Mouse (Mus musculus) gastrocnemius, postnatal 14 days (tissue): ENCODE measurements around the gene Kcns3. TPM values are rescaled to one million over a fixed set of nuclear protein-coding genes. Genes with fewer than 3 reads are reported as not detected.
A peak's percentile ranks its signal among the peaks of the same experiment; 100 is the strongest.

Source experiments
- DNase-seq: peaks from one replicate; pipeline ENCODE4 v3.0.0; 2021; ENCODE audit warnings: mixed read lengths
- intact Hi-C: fragments of 180-260 bp; cut with DNase I; formaldehyde crosslinking; loops from one replicate; pipeline ENCODE4 v1.15.1; 2025; ENCODE audit warnings: low total_unique reads
- long read RNA-seq, 2 experiments: library from polyadenylated mRNA; stranded (forward); transcript quantifications; one replicate each; pipeline ENCODE4 v2.0.0; 2021
- total RNA-seq, 2 experiments: library from RNA; stranded (reverse); gene quantifications; 2 replicates each; pipeline ENCODE4 v1.2.3; 2021

Gene Kcns3
- total RNA-seq = 1 to 10 TPM in 1 of 2 experiments, under 1 TPM in 1; 0.82 to 1.0 TPM
- long read RNA-seq, experiment 1, partial matches to known transcripts = 0 of 3 reads
- long read RNA-seq, experiment 1, other reads (novel, unspliced or antisense) = 1 of 3 reads
- long read RNA-seq, experiment 2, partial matches to known transcripts = 0 of 4 reads
- long read RNA-seq, experiment 2, other reads (novel, unspliced or antisense) = 0 of 4 reads

DNA sequence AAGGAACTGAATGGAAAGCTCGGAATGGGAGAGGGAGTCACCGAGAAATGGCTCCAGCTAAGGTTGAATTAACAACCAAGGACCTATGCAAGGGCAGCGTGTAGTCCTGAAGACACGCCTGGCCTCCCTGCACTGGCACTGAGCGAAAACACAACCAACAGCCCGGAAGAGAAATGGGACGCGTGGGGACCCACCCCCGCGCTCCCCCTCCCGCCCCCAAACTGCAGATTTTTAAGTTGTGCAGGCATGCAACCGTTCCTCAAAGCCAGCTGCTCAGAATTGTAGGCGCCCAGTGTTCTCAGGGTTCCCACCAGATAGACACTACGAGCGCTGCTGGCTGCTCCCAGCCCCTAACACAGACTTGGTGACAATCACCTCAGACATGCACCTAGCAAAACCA lies at the start of gene Kcns3:
Gene Kcns3, minus strand, starts transcription at position 42 of the 400 bp plus-strand sequence.
- intact Hi-C loops = no loop called here

DNA sequence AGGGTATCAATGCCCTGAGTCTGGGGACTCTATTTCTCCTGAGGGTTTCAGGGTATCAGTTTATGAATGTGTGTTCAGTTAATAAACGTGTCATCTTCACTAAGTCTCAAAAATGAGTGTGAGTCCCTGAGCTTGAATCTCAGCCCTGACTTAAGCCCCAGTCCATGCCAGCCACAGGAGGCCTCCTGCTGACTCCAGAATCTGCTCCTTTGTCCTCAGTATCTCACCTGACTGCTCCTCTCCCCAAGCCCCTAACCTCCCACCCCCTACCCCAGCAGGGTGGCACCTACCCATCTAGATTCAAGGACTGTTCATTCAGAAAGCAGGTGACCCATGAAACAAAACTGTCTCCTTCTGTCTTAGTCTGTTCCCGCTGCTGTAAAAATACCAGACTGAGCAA lies 47.7 kb upstream of the Kcns3 start:
- intact Hi-C loops = loop anchor here (5.0 kb wide), 2 partner anchors 69 to 139 kb away; partner anchors contain the start of genes Gen1 and Smc6
- DNase-seq = no peak

More for the DNA sequence above, at the start of gene Kcns3:
- no peak for DNase-seq

- DNase-seq = no peak
- intact Hi-C loops = loop anchor here (5.0 kb wide), 2 partner anchors 69 to 139 kb away; partner anchors contain the start of genes Gen1 and Smc6
Observed at GRCm38 (mm10) chr12:11198026-11198425, 47.2 kb upstream of the Kcns3 start.

DNA sequence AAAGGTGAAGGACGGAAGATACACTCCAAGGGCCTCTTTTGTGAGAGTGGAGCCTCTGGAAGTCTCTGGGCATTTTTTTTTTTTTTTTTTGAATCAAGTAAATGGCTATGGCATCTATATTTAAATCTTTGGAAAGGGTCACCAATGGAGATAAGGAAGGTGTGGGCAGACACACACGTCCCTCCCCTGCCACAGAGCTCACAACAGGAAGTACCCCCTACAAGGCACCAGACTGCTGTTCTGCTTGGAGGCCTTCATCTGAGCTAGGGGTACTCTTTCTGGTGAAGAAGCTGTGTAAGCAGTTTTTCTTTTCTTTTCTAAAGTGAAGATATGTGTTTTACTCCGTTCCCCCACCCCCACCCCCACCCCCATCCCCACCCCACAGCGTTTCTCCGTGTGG lies 46.0 kb upstream of the Kcns3 start:
- intact Hi-C loops = loop anchor here (5.0 kb wide), 2 partner anchors 70 to 140 kb away; partner anchors contain the start of genes Gen1 and Smc6
- no peak for DNase-seq

DNA sequence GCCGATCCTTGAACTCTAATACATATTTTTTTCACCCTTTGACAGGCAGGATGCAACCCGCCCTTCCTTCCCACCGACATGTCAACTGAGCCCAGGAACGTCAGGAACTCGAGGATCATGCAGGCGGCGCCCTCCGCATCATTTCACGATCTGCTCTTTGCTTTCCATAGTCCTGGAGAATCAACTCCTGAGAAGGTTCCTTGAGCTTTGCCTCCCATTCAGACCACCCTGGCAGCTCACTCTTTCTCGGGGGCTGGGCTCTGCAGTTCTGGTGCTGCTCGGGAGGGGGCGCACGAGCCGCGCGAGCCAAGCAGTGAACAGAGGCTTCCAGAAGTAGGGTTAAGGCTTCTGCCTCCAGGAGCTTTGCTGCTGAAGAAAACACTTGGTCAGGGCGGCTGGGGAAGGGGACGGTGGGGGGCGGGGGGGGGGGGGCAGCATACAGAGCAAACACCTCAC lies 45.3 kb upstream of the Kcns3 start:
- peak; percentile 75 for DNase-seq
- intact Hi-C loops = loop anchor here (5.0 kb wide), 2 partner anchors 71 to 141 kb away; partner anchors contain the start of genes Gen1 and Smc6

GRCm38 (mm10) chr12:11195031-11195430 lies 44.2 kb upstream of the Kcns3 start:
- intact Hi-C loops = loop anchor here (5.0 kb wide), 2 partner anchors 72 to 142 kb away; partner anchors contain the start of genes Gen1 and Smc6

DNA sequence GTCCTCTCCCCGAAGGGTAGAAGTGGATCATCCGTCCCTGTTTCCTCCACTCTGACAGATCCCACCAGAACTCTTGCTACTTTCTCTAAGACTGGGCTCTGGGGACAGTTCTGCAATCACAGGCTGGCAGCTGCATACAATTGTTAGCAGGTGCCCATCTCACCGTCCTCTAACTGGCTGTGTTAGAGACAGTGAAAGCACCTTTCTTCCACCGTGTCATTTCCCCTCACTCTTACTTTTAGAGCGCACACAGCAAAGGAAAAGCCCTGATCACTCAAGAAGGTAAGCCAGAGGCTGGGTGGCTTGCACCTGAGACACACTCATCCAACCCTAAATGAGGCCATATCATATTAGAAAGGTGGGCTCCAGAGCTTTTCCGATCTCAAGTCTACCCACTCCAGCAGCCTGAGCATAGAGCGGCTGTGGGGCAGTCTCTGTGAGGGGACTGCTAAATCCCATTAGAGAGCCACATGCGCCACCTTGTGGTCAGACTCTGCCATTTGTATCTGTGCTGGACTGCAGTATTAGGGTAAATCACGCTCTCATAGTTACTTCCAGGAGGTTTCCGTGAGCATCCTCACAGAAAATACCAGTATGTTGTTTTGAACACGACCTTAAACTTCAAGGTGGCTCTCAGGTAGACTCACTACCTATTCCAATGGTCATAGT lies 27.8 kb upstream of the Kcns3 start:
- DNase-seq = peak; percentile 87
- intact Hi-C loops = no loop called here

More at GRCm38 (mm10) chr12:11195031-11195430, 44.2 kb upstream of the Kcns3 start:
- DNase-seq = no peak

DNA sequence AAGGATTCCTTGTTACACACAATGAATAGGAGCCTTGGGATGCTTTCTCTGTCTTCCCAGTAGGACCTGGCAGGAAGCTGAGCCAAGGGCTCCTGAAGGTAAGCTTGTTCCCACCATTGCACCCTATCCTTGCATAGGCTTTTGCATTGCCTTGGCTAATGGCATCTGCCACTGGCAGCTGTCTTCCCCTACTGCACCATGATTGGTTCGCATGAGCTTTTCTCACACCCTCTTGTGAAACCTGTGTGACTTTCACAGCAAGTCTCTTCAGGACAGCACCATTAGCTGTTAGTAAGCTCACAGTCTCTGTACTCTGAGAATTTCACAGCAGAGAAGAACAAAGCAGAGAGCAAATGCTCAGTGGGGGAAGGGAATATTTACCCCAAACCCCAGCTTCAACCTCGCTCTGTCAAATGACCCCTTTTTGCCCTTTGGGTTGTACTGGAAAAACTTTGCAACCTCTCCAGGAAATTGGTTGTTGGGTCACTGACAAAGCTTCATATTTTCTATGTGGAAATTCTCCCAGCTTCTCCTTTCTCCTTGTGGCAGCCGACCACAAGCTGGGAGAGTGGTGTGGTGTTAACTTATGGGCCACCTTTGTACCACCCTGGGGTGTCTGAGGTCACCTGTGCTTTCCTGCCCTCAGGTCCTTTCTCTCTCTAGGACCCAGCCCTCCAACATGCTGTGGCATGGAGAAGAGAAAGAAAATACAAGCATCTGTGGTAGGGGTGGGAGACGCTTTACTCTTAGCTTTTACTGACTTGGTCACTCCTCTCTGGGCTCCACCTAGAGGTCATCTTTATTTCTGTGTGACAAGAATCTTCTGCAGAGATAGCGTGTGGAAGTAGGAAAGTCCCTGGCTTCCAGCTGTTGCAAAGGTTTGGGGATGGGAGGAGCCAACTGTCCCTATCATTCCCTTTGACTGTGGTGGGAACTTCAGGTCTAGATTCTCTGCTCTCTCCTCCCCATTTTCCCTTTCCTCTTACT lies 26.8 kb upstream of the Kcns3 start:
- no peak for DNase-seq
- intact Hi-C loops = no loop called here

- DNase-seq = no peak
- intact Hi-C loops = no loop called here
Observed at GRCm38 (mm10) chr12:11158670-11159069, 7.8 kb upstream of the Kcns3 start.

DNA sequence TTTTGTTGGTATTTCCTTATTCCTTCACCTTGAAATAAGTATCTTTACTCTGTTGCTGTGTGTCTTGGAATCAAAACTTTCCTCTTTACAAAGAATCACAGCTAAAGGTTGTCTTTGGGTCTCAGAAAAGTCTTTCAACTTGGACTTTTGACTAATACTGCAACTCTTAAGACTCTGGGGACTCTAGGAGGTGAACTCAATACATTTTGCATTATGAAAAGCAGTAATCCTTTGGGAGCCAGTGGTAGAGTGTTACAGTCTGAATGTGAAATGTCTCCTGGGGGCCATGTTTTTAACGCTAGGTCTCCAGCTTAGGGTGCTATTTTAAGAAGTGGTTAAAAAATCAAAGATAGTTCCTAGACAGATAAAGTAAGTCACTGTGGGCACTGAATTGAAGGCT lies 4.3 kb upstream of the Kcns3 start:
- intact Hi-C loops = no loop called here
- DNase-seq = no peak

DNA sequence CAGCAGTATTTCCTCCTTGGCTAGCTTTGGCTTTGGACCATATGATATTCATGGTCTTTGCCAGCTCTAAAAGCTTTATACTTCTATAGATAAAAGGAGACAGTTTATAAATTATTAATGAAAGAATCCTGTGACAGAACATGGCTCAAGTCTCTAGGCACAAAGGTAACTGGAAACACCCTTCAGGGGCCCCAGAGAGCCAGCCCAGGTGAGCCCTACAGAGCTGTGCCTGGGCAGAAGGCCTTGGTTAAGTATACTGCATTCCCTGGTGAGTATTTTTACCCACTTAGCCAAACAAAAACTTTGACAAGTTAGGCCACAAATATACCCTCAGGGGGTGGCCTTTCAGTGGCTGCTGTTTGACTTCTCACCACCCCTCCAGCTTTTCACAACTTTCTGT lies 2.7 kb upstream of the Kcns3 start:
- intact Hi-C loops = no loop called here
- DNase-seq = no peak

DNA sequence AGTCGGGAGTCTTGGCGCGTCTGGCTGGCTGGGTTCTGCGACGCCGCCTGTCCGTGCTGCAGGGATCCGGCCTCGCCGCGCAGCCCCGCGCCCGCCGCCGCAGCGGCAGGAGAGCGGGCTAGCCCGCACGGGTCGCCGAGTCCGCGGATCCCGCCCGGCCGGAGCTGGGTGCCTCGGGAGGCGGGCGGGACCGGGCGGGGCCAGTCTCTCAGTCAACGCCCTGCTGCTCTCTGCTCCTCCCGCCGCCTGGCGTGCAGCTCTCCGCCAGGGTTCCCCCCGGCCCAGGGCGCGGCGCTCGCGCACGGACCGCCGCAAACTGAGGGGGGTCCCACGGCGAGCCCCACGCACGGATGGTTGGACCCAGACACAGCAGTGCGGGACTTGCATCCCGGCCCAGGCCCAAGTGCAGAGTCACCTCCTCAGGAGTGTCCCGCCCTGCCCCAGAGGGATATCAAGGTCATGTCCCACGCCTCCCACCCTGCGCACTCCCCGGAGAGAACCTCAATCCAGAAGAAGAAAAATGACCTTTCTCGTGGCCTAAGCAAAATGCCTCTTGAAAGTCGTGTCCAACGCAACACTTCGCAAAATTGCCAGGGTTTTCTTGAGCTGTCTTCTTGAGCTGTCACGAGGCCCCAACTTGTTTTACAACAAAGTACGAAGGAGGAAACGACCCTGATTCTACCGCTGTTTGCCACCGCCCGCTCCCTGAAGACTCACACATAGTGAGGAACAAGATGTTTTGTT lies 492 bp downstream of the Kcns3 start:
- peak; percentile 41 for DNase-seq
- intact Hi-C loops = no loop called here

GRCm38 (mm10) chr12:11149421-11150191 lies 1.2 kb downstream of the Kcns3 start:
- intact Hi-C loops = no loop called here
- DNase-seq = peak; percentile 47

DNA sequence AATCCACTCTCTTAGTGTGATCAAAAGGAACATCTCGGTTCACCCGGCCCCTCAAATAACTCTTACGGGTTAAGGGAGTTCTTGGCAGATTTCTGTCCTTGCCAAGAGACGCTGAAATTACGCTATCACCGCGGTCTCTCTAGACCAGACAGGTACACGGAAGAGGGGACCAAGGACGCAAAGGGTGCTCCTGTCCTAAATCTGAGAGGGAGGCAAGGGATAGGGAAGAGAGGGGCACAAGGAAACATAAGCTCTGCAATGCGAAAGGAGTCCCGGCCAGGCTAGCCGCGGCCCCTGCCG lies 1.8 kb downstream of the Kcns3 start:
- DNase-seq = no peak
- intact Hi-C loops = no loop called here

- intact Hi-C loops = no loop called here
- DNase-seq = no peak
Observed at GRCm38 (mm10) chr12:11144894-11145293, 6.0 kb downstream of the Kcns3 start.

DNA sequence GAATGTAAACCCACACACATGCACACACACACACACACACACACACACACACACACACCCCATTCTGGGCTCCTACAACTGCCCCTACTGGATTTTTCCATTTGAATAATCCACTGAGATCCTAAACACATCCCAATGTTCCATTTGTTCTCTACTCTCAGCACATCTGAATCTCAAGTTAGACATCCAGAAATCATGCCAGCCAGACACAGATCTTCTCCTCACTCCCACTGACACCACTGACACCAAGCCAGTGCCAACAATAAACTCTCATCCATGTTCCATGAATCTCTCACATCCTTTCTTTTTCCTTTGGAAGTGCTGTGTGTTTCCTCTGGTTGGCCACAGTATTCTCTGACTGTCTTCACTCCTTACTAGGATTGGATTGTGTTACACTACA lies 18.4 kb downstream of the Kcns3 start:
- intact Hi-C loops = no loop called here
- DNase-seq = no peak

- DNase-seq = no peak
- intact Hi-C loops = no loop called here
Observed at GRCm38 (mm10) chr12:11129188-11129587, 21.7 kb downstream of the Kcns3 start.

GRCm38 (mm10) chr12:11126186-11126759 lies 24.6 kb downstream of the Kcns3 start:
- no peak for DNase-seq
- intact Hi-C loops = no loop called here
